Mouse (Mus musculus): Measurements from ENCODE around the gene Pkp4. TPM values are rescaled to one million over a fixed set of nuclear protein-coding genes. Genes with fewer than 3 reads are reported as not detected.

Gene Pkp4
- polyA plus RNA-seq, 1 experiment from 2014 or later, result 25.7 TPM

- no peaks in the 10 kb centered on the region for H3K9me3 ChIP-seq (replicated peaks; ENCODE audit: control insufficient read depth, low read length)
- no peak overlapping the region for H3K27ac ChIP-seq (ENCODE audit: low read depth, low read length)
- DNase-seq (ENCODE audit: low spot score) (no peak), ATAC-seq (no peak)
- WGBS, result 70% methylated on average over 4 of the region's 4 CpGs
- no peaks in the 10 kb centered on the region for H3K4me1 ChIP-seq (ENCODE audit: control insufficient read depth, insufficient read depth, low read length)
- H3K36me3 ChIP-seq (ENCODE audit: control insufficient read depth, insufficient read depth, low read length), result no peaks in the 10 kb centered on the region
- H3K4me2 ChIP-seq (ENCODE audit: low read length), result no peak overlapping the region
- no peak overlapping the region for H3K9ac ChIP-seq (ENCODE audit: low read length)
- H3K4me3 ChIP-seq (ENCODE audit: low read depth, low read length), result no peak overlapping the region
- H3K27me3 ChIP-seq (replicated peaks; ENCODE audit: control insufficient read depth, insufficient read depth, low read length), result no peaks in the 10 kb centered on the region
Measured at GRCm38 (mm10) chr2:59178960-59179359, 18.3 kb downstream of the Pkp4 start.

- ATAC-seq (no peak), DNase-seq (ENCODE audit: low spot score) (no peak)
- Histone ChIP-seq H3K36me3 (ENCODE audit: control insufficient read depth, insufficient read depth, low read length) (no peaks in the 10 kb centered on the region), H3K27ac (ENCODE audit: low read depth, low read length) (no peak overlapping the region), H3K4me1 (ENCODE audit: control insufficient read depth, insufficient read depth, low read length) (no peaks in the 10 kb centered on the region), H3K9ac (ENCODE audit: low read length) (no peak overlapping the region), H3K4me3 (ENCODE audit: low read depth, low read length) (no peak overlapping the region), H3K9me3 (replicated peaks; ENCODE audit: control insufficient read depth, low read length) (no peaks in the 10 kb centered on the region), H3K27me3 (replicated peaks; ENCODE audit: control insufficient read depth, insufficient read depth, low read length) (no peaks in the 10 kb centered on the region), H3K4me2 (ENCODE audit: low read length) (no peak overlapping the region)
- 69% methylated on average over 5 of the region's 5 CpGs for WGBS
Measured at GRCm38 (mm10) chr2:59179487-59179886, 18.8 kb downstream of the Pkp4 start.

GRCm38 (mm10) chr2:59181321-59182113 lies 20.9 kb downstream of the Pkp4 start:
- no peaks in the 10 kb centered on the region for H3K27me3 ChIP-seq (replicated peaks; ENCODE audit: control insufficient read depth, insufficient read depth, low read length)
- H3K4me2 ChIP-seq (ENCODE audit: low read length), result no peak overlapping the region
- DNase-seq (ENCODE audit: low spot score) (no peak), ATAC-seq (no peak)
- no peak overlapping the region for H3K27ac ChIP-seq (ENCODE audit: low read depth, low read length)
- H3K4me1 ChIP-seq (ENCODE audit: control insufficient read depth, insufficient read depth, low read length), result no peaks in the 10 kb centered on the region
- H3K4me3 ChIP-seq (ENCODE audit: low read depth, low read length), result no peak overlapping the region
- H3K36me3 ChIP-seq (ENCODE audit: control insufficient read depth, insufficient read depth, low read length), result no peaks in the 10 kb centered on the region
- no peak overlapping the region for H3K9ac ChIP-seq (ENCODE audit: low read length)
- WGBS, result 82% methylated on average over 15 of the region's 15 CpGs
- no peaks in the 10 kb centered on the region for H3K9me3 ChIP-seq (replicated peaks; ENCODE audit: control insufficient read depth, low read length)

- H3K4me1 ChIP-seq (ENCODE audit: control insufficient read depth, insufficient read depth, low read length), result no peaks in the 10 kb centered on the region
- no peak overlapping the region for H3K4me2 ChIP-seq (ENCODE audit: low read length)
- WGBS, result 79% methylated on average over 4 of the region's 4 CpGs
- ATAC-seq (no peak), DNase-seq (ENCODE audit: low spot score) (no peak)
- no peak overlapping the region for H3K27ac ChIP-seq (ENCODE audit: low read depth, low read length)
- no peak overlapping the region for H3K4me3 ChIP-seq (ENCODE audit: low read depth, low read length)
- no peaks in the 10 kb centered on the region for H3K27me3 ChIP-seq (replicated peaks; ENCODE audit: control insufficient read depth, insufficient read depth, low read length)
- H3K36me3 ChIP-seq (ENCODE audit: control insufficient read depth, insufficient read depth, low read length), result 0 out of 2 replicates have a peak, but pooled peaks cover 3% of the 10 kb centered on the region
- no peaks in the 10 kb centered on the region for H3K9me3 ChIP-seq (replicated peaks; ENCODE audit: control insufficient read depth, low read length)
- no peak overlapping the region for H3K9ac ChIP-seq (ENCODE audit: low read length)
Measured at GRCm38 (mm10) chr2:59183541-59183940, 22.9 kb downstream of the Pkp4 start.

- Histone ChIP-seq H3K9me3 (replicated peaks; ENCODE audit: control insufficient read depth, low read length) (no peaks in the 10 kb centered on the region), H3K27ac (ENCODE audit: low read depth, low read length) (no peak overlapping the region), H3K36me3 (ENCODE audit: control insufficient read depth, insufficient read depth, low read length) (0 out of 2 replicates have a peak, but pooled peaks cover 3% of the 10 kb centered on the region), H3K9ac (ENCODE audit: low read length) (no peak overlapping the region), H3K4me1 (ENCODE audit: control insufficient read depth, insufficient read depth, low read length) (no peaks in the 10 kb centered on the region), H3K4me3 (ENCODE audit: low read depth, low read length) (no peak overlapping the region), H3K4me2 (ENCODE audit: low read length) (no peak overlapping the region), H3K27me3 (replicated peaks; ENCODE audit: control insufficient read depth, insufficient read depth, low read length) (no peaks in the 10 kb centered on the region)
- no peak for ATAC-seq
- WGBS, result 97% methylated on average over 11 of the region's 11 CpGs
- DNase-seq (ENCODE audit: low spot score), result no peak
Measured at GRCm38 (mm10) chr2:59184107-59185064, 23.7 kb downstream of the Pkp4 start.

GRCm38 (mm10) chr2:59186122-59186521 lies 25.5 kb downstream of the Pkp4 start:
- H3K27ac ChIP-seq (ENCODE audit: low read depth, low read length), result no peak overlapping the region
- no peak overlapping the region for H3K4me3 ChIP-seq (ENCODE audit: low read depth, low read length)
- H3K36me3 ChIP-seq (ENCODE audit: control insufficient read depth, insufficient read depth, low read length), result 0 out of 2 replicates have a peak, but pooled peaks cover 3% of the 10 kb centered on the region
- no peaks in the 10 kb centered on the region for H3K4me1 ChIP-seq (ENCODE audit: control insufficient read depth, insufficient read depth, low read length)
- no peak overlapping the region for H3K4me2 ChIP-seq (ENCODE audit: low read length)
- ATAC-seq (no peak), DNase-seq (ENCODE audit: low spot score) (no peak)
- no peaks in the 10 kb centered on the region for H3K27me3 ChIP-seq (replicated peaks; ENCODE audit: control insufficient read depth, insufficient read depth, low read length)
- no peaks in the 10 kb centered on the region for H3K9me3 ChIP-seq (replicated peaks; ENCODE audit: control insufficient read depth, low read length)
- no peak overlapping the region for H3K9ac ChIP-seq (ENCODE audit: low read length)
- WGBS, result 93% methylated on average over 8 of the region's 8 CpGs

GRCm38 (mm10) chr2:59186966-59187365 lies 26.3 kb downstream of the Pkp4 start:
- Histone ChIP-seq H3K9ac (ENCODE audit: low read length) (no peak overlapping the region), H3K9me3 (replicated peaks; ENCODE audit: control insufficient read depth, low read length) (no peaks in the 10 kb centered on the region), H3K36me3 (ENCODE audit: control insufficient read depth, insufficient read depth, low read length) (0 out of 2 replicates have a peak, but pooled peaks cover 3% of the 10 kb centered on the region), H3K4me3 (ENCODE audit: low read depth, low read length) (no peak overlapping the region), H3K4me2 (ENCODE audit: low read length) (no peak overlapping the region), H3K4me1 (ENCODE audit: control insufficient read depth, insufficient read depth, low read length) (0 out of 2 replicates have a peak, but pooled peaks cover 4% of the 10 kb centered on the region), H3K27ac (ENCODE audit: low read depth, low read length) (no peak overlapping the region), H3K27me3 (replicated peaks; ENCODE audit: control insufficient read depth, insufficient read depth, low read length) (no peaks in the 10 kb centered on the region)
- DNase-seq (ENCODE audit: low spot score) (no peak), ATAC-seq (no peak)
- 95% methylated on average over 6 of the region's 6 CpGs for WGBS

GRCm38 (mm10) chr2:59188306-59188705 lies 27.7 kb downstream of the Pkp4 start:
- no peaks in the 10 kb centered on the region for H3K27me3 ChIP-seq (replicated peaks; ENCODE audit: control insufficient read depth, insufficient read depth, low read length)
- H3K9me3 ChIP-seq (replicated peaks; ENCODE audit: control insufficient read depth, low read length), result no peaks in the 10 kb centered on the region
- ATAC-seq (no peak), DNase-seq (ENCODE audit: low spot score) (no peak)
- 92% methylated on average over 8 of the region's 8 CpGs for WGBS
- no peak overlapping the region for H3K4me3 ChIP-seq (ENCODE audit: low read depth, low read length)
- H3K27ac ChIP-seq (ENCODE audit: low read depth, low read length), result no peak overlapping the region
- 0 out of 2 replicates have a peak, but pooled peaks cover 4% of the 10 kb centered on the region for H3K4me1 ChIP-seq (ENCODE audit: control insufficient read depth, insufficient read depth, low read length)
- no peak overlapping the region for H3K4me2 ChIP-seq (ENCODE audit: low read length)
- no peak overlapping the region for H3K9ac ChIP-seq (ENCODE audit: low read length)
- 0 out of 2 replicates have a peak, but pooled peaks cover 3% of the 10 kb centered on the region for H3K36me3 ChIP-seq (ENCODE audit: control insufficient read depth, insufficient read depth, low read length)

All from forebrain, embryonic 14.5 days (tissue).